Mouse (Mus musculus): ENCODE results near the gene Sh3rf1.

Sh3rf1 gene

DNA sequence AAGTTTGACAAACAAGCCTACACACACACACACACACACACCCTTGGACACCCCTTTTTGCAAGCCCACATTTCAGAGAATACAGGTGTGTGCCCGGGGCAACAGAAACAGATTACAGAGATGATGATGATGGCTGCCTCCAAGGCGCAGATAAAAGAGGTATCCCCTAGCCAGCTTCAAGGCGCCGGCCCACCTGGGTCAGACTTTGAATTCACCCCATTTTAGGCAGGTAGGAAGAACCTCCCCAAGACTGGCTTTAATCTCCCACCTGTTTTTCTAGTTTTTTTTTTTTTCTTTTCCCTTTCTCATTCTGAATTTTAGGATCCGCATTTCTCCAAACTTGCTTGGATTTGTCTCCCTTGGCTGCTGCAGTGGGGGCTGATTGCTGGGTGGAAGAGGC is 389 bp upstream of the Sh3rf1 start:
- no peak for DNase-seq (ENCODE audit: low read depth)

DNA sequence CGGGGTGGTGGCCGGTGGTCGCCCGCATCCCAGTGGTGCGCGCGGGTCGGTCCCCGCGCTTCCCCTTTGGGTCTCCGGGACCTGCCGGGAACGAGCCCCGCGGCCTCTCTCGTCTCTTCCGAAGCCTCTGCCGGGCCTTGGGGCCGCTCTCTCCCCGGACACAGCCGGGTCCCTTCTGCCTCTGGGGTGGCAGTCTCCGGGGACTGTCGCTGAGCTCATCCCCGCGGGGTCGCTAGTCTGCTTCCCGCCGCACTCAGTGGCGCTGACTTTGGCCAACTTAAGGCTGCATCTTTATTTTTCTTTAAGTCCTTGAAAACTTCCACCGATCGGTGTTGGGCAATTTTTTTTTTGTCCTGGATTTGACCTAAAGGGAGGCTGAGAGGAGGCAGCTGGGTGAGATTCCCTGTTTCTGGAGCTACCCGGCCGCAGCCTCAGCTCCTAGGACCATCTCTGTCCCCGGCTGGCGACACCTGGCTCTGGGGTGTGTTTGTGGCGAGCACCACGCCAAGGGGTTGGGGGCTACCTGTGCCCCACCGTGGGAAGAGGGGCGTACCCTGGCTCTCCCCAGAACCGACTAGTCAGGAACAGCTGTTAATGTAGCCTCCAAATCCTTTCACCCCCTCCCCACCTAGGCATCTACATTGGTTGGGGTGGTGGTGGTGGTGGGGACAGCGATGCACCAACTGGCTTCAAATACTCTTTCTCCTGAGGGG is 864 bp downstream of the Sh3rf1 start:
- peak; percentile 23 for DNase-seq (ENCODE audit: low read depth)

DNA sequence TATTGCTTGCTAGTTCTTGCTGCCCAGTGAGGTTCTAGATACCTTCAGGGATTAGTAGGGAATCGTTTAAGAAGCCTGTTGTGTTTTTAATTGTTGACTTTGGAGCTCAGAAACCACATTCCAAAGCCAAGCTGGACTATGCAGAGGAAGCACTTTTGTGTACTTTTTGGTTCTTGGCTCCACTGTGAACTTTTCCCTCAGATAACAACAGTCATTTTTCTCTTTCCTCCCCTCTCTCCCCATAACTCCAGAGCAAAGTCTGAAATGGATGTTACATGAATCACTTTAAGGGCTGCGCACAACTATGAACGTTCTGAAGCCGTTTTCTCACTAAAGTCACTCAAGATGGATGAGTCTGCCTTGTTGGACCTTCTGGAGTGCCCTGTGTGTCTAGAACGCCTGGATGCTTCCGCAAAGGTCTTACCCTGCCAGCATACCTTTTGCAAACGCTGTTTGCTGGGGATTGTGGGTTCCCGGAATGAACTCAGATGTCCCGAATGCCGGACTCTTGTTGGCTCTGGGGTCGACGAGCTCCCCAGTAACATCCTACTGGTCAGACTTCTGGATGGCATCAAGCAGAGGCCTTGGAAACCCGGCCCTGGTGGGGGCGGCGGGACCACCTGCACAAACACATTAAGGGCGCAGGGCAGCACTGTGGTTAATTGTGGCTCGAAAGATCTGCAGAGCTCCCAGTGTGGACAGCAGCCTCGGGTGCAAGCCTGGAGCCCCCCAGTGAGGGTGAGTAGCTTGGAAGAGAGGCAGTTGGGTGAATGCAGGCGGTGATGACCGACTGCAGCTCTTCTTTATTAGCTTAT is 2.1 kb downstream of the Sh3rf1 start:
- DNase-seq (ENCODE audit: low read depth), result no peak

DNA sequence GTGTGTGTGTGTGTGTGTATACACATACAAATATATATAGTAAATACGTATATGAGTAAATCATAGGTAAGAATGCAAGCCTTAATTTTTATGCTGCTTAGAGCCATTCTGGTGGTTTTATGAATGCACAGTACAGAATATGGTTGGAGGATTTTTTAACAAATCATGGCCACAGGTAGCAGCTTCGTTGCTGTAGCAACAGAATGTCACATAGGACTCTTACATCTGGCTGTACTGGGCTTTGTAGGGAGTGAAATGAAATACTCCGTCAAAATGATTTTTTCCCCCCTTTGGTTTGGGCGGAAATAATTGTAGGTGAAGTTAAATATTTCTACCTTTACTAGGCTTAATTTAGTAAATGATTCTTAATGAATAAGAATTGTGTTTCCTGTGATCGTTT is 3.0 kb downstream of the Sh3rf1 start:
- no peak for DNase-seq (ENCODE audit: low read depth)

DNA sequence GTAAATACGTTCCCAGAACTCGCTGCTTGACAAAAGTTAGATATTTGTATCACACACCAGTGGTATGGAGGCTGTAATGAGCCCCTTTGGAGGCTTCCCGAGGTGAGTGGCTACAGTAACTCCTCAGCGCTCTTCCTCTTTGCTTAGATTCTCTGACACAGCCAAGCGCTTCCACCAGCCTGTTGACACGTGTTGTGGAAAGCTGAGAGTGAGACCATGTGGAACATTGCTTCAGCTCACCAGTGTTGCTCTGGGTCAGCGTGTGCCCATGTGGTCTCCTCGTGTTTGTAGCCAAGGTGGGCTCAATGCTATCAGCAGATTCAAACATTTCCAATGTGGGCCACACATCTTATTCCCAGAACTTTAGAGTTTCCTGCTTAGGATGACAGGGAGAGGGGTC is 5.0 kb downstream of the Sh3rf1 start:
- no peak for DNase-seq (ENCODE audit: low read depth)

DNA sequence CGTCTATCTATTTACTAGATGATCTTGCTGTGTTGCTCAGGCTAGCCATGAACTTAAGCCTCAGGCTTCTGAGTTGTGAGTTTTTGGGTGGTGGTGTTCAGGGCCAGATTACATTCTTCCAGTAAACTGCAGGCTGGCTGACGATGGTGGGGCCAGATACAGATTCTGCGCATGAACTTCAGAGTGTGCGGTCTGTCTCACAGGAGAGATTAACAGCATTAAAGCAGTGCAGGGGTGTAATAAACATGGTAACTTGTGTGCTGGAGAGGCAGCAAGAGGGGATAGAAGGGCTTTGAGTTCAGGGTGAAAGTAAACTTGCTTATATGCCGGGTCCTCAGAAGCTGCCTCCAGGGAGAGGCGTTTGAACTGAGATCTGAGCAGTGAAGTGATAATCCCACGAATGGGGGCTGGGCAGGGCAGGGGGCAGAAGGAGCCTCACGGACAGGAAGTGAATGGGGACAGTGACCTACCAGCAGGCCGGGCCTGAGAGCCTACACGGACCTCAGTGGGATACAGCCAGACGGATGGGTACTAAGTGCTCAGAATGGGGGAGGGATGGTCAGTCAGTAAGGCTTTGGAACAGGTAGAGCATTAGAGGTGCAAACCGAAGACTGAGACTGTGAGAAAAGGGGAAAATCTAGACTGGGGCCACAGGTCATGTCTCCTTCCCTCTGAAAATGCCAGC is 6.0 kb downstream of the Sh3rf1 start:
- no peak for DNase-seq (ENCODE audit: low read depth)

DNA sequence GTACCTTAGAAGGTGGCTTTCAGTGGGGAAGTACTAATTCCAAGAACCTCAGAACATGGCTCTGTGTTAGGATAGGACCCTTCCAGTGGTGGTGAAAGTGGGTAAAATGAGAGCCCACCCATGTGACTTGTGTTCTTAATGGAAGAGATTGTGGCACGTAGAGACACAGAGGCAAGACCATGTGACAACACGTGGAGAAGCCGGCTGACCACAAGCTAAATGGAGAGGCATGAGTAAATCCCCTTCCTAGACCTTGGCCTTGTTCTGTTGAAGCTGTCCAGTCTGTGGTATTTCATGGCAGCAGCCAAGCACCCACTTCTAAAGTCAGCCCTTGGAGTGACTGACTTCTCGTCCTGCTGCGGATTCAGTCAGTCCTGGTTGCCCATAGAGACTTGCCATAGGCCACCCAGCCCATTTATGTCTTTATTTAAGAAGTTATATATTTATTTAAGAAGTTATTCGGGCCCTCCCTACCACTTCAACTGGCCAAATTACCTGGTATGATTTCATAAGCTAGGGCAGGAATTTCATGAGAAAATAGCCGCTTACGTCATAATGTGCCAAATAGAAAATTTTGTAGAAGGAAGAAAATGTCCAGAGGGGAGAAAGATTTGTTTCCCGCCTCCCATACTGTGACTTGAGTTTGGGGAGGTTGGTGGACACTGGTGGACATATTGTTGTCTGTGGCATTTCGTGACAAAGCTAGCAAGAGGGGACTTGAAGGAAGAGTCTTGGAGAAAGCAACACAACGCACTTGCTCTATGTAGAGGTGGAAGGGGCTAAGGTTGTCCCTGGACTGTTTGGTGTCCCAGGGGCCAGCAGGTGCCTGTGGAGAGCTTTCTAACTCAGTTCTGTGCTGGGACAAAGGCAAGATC is 7.4 kb downstream of the Sh3rf1 start:
- DNase-seq (ENCODE audit: low read depth), result no peak

DNA sequence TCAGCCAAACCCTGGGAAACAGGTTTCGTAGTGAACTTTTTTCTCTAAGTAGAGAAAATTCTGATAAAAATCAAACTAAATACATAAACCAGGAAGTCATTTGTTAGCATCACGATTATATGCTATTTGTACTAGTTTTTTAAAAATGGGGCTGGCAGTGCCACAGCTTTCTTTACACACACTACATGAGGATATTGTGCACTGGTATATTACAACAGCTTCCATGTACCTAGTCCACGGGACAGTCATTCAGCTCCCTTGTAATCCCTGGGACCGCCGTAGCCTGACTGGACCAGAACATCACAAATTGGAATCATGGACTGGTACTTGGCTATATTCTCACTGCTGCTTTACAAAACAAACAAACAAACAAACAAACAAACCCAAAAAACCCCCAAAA is 11.8 kb downstream of the Sh3rf1 start:
- no peak for DNase-seq (ENCODE audit: low read depth)

DNA sequence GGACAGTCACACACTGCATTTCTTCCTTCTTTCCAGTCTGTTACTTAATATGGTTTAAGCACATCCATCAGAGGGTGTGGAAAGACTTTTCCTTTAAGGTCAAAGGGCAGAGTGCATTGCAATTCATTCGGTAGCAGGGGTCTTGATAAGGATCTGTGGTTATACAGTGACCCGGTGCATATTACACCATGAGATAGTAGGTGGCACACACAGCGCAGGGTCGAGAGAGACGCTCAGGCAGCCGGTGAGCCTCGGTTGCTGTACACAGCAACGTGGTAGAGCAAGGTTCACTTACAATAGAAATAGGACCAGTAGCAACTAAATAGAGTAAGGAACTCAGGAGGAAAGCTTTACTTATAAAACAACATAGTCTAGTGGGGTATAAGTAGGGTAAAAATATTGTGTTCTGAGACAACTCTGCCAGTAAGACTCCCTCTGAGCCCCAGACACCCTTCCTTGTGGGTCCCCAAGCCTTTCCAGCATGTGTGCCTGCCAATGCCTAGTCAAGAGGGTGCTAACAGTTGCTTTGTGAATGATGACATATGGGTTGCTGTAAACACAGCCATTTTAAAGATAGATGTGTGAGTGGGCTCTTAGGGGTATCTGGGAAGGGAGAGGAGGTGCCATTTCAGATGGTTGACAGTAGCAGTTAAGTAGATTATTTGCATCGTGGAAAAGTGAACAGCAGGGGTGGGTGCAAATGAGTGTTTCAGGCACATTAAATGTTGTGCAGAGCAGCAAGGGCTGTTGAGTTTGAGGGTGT is 13.0 kb downstream of the Sh3rf1 start:
- DNase-seq (ENCODE audit: low read depth), result no peak

DNA sequence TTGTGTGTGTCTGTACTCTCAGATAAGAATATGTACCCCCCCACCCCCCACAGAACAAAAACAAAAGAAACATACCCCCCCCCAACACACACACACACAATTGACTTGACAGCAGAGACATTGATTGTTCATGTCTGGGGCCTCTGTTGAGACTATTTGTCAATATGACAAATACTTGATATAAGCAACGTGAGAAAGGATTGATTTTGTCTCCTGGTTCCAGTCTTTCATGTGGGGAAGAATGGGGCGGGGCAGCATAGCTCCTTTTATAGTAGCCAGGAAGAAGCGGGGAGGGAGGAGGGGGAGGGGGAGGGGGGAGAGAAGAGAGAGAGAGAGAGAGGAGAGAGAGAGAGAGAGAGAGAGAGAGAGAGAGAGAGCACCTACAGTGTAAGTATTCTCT is 15.9 kb downstream of the Sh3rf1 start:
- DNase-seq (ENCODE audit: low read depth), result no peak

DNA sequence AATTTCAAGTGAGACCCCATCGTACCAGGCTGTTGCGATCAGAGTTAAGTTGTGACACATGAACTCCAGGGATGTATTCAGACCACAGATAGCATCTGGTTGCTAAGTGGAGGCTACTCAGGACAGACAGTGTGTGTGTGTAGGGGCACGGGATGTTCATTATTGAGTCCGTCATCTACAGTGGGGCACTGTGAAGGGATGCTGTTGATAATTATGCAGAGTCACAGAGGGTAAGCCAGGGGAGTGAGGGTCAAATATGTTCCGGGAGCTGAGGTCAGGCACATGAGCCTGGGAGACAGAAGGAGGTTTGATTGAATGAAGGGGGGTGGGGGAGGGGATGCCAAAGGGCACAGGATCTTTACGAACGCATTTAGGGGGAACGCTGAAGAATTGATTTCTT is 17.6 kb downstream of the Sh3rf1 start:
- no peak for DNase-seq (ENCODE audit: low read depth)

DNA sequence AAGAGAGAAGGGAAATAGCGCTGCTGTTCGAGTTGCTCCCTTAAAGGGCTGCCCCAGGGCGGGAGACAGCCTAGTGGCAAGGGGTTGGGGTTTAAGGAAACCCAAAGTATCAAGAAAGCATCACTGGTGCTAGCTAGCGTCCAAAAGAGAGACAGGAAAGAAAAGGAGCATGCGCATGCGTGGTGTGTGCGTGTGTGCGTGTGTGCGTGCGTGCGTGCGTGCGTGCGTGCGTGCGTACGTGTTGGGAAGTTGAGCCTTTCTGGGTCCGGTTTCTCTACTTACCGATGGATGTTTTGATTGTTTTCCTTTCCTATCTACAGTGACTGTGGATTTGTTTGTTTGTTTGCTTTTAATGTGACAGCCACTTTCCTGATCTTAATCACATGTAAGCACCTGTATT is 19.2 kb downstream of the Sh3rf1 start:
- DNase-seq (ENCODE audit: low read depth), result no peak

DNA sequence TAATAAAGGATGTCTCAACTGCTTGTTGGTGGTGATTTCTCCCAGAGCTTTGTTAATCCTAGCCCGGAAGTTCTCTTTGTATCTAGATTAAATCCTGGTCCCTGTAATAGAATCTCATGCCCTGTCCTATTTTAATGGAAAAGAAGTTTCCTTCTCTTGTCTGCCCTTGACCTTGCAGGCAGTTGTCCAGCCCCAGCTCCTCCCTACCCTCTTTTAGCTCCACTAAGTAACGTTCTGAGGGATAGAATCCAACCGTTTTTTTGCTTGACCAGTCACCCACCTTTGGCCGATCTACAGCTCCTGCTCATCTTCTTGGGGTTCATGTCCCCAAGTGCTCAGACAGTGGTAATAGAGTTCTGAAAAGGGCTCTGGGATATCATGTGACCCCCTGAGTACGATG is 19.8 kb downstream of the Sh3rf1 start:
- DNase-seq (ENCODE audit: low read depth), result no peak

DNA sequence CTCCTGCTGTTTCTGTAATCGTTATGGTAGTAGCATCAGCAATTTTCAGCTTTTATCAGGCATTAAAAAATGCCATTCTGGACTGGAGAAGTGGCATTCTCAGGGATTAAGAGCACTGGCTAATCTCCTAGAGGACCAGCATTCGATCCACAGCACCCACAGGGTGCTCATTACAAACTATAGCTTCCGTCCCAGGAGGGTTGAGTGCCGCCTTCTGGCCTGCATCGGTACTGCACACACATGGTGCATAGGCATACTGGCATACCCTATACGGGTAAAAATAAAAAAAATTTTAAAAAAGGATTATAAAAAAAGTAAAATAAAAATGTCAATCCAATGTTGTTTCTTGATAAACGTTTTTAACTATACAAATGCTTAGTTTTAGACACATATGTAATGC is 20.5 kb downstream of the Sh3rf1 start:
- DNase-seq (ENCODE audit: low read depth), result no peak

DNA sequence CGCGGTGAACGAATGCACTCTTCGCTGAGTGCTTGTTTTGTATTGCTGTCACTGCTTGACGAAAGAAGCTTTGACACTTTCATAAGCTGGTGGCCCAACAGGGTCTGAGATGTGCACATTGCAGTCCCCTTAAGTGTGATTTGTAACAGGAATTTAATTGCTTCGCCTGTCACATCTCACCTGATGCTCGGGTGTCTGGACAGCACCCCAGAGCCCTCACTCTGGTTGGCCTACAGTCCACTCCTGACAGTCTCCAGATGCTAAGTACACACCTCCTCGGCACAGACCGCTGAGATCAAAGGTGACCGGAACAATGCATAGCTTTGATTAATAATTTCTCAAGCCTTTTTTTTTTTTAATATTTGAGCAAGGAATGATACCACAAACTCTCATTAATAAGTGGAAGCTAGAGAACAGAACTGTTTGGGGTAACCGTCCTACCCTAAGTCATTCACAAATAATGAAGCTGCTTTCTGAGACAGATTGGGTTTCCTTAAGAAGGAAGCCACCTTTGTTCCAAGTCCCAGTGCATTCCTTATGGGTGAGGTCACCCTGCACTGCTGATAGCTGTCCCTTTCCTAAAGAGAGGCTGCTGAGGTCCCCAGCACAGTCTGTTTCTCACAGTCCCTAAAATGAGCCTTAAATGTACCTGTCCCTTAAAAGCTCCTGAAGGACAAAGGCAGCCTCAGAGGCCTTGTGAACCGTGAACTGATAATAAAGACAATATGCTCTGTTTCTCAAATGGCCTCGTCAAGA is 23.8 kb downstream of the Sh3rf1 start:
- DNase-seq (ENCODE audit: low read depth), result no peak

DNA sequence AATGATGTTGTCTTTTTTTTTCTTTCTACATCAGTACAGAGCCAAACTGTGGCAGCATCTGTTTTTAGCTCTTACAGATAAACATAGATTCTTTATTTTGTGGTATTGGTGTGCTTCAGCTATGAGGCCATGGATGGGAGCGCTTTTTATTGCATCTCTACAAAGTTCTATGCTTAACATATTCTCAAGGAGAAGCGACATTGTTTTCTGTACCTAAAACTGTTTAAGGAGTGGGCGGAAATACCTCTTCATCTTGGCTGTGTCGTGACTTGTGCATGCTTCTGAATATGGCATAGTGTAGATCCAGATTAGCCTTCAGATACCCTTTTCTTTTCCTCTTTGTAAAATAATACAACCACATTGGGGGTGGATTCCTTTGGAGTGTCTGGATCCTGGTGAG is 25.8 kb downstream of the Sh3rf1 start:
- no peak for DNase-seq (ENCODE audit: low read depth)

DNA sequence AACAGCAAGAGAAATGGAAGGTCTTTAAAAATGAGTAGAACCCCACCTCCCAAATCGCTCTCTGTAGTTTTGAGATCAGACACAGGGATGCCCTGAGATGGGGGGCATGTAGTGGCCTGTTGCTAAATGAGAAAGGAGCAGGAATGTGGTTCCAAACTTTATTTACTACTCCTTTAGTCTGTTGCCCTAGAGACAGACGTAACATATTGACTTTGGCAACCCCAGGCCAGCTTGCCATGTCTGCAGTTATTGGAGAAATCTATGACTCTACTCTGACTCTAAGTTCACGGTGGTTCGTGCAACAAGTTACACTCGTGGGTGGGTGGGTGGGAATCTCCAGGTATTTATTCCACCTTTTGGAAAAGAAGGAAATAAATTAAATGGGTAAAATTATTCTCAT is 30.5 kb downstream of the Sh3rf1 start:
- DNase-seq (ENCODE audit: low read depth), result no peak

DNA sequence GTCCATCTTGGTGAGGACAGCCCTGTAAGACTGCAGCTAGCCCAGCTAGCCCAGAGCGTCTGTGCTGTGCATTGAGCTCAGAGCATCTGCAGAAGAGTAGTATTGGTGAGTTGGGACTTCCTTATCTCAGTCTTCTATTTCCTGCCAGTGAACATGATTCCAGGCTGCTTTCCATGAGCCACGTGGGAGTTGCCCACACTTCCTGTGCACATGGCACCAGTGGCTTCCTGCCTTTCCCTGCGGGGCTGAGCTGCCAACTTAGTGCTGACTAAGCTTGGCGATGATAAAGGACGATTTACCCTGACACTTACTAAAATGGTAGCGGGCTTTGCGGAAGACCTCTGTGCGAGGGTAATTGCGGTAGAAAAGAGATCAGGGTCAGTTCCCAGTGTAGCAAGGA is 35.2 kb downstream of the Sh3rf1 start:
- DNase-seq (ENCODE audit: low read depth), result no peak

DNA sequence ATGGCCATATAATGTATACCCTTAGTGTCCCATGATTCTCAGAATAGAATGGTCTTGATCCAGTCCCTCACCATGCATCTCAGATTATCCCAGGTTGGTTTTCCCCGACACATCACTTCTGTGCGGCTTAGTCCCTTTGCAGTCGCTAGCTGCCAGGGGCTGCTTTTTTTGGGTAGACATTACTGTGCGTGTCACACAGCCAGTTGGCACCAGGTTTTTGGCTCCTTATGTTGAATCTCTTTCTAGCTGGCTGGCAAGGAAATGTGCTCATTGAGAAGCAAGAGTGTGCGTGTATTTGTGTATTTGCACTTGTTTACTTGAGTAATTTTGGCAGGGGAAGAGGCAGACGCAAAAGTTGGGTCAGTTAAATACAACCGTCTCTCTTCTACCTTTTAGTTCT is 35.9 kb downstream of the Sh3rf1 start:
- DNase-seq (ENCODE audit: low read depth), result no peak

DNA sequence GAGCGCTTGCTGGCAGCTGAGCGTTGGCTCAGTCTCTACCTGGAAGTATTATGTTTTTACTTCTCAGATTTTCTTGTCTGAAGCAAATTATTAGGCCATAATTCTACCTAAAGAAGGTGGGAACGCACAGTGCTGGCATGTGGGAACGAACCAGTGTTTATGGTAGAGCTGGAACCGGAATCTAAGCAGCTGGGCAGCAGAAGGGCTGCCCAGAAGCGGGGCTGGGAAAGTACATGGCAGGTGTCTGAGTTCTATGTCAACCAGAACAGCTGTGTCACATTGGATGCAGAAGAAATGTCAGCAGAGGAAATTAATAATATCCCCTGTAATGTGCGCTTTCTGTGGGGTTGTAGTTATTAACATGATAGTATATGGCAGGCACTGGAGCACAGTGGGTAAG is 36.9 kb downstream of the Sh3rf1 start:
- no peak for DNase-seq (ENCODE audit: low read depth)

DNA sequence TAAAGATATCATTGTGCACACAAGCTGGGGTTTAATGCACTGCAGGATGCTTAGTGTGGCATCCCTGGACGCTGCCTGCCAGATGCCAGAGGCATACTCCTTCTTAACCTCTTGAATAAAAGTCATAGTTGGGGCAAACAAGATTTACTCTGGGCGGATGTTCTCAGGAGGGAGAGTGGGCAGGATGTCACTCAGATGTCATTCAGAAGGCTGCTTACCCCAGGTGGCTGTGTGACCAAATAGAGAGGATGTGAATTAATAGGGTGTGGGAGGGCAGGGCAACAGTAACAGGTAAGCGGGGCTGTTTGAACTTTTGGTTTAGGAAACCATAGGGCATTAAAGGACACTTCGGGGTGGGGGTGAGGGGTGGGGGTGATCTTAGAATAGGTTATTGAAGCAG is 37.7 kb downstream of the Sh3rf1 start:
- DNase-seq (ENCODE audit: low read depth), result no peak

Measured in c-Kit-positive CD71-negative TER-119-negative erythroid progenitor cells, embryonic 14.5 days (primary cell).